Mouse (Mus musculus) heart, adult 8-10 months (tissue): ENCODE results near the gene Mmp14. TPM values are rescaled to one million over a fixed set of nuclear protein-coding genes. Genes with fewer than 3 reads are reported as not detected.
A peak's percentile ranks its signal among the peaks of the same experiment; 100 is the strongest.

ENCODE experiments used
- DNase-seq: peaks from one replicate; pipeline ENCODE4 v3.0.0; 2022; ENCODE audit warnings: low spot score
- total RNA-seq, 4 experiments: library from RNA; stranded (reverse); gene quantifications; 2 replicates each; pipeline ENCODE4 v1.2.4; 2022

The Mmp14 gene
- total RNA-seq, 4 experiments from 2014 or later: 7.4 to 12.1 (median 9.2) TPM

- DNase-seq: no peak
Observed at GRCm38 (mm10) chr14:54474744-54475143, 43.3 kb downstream of the Mmp14 start.

- DNase-seq: no peak
Observed at GRCm38 (mm10) chr14:54475941-54476844, 44.8 kb downstream of the Mmp14 start, which contains the start of gene Rem2. Gene Rem2 (plus strand): TSS chr14:54476100.

- no peak for DNase-seq
Observed at GRCm38 (mm10) chr14:54477172-54477909, 45.9 kb downstream of the Mmp14 start.

GRCm38 (mm10) chr14:54479451-54479920 lies 48.1 kb downstream of the Mmp14 start:
- DNase-seq: no peak

GRCm38 (mm10) chr14:54480673-54481072 lies 49.3 kb downstream of the Mmp14 start:
- no peak for DNase-seq

GRCm38 (mm10) chr14:54481402-54481801 lies 50.0 kb downstream of the Mmp14 start:
- no peak for DNase-seq

GRCm38 (mm10) chr14:54482498-54482897 lies 51.1 kb downstream of the Mmp14 start:
- DNase-seq: no peak

- DNase-seq: no peak
Observed at GRCm38 (mm10) chr14:54485899-54486298, 54.5 kb downstream of the Mmp14 start.

- no peak for DNase-seq
Observed at GRCm38 (mm10) chr14:54487732-54488131, 56.3 kb downstream of the Mmp14 start.

- no peak for DNase-seq
Observed at GRCm38 (mm10) chr14:54488350-54488749, 56.9 kb downstream of the Mmp14 start.

GRCm38 (mm10) chr14:54492345-54493131 lies 61.1 kb downstream of the Mmp14 start:
- DNase-seq: no peak

GRCm38 (mm10) chr14:54493236-54493635 lies 61.8 kb downstream of the Mmp14 start:
- no peak for DNase-seq

GRCm38 (mm10) chr14:54494234-54494633 lies 62.8 kb downstream of the Mmp14 start:
- DNase-seq: peak; percentile 31

Other genes starting within 250 kb of the Mmp14 start
- 100 to 1,000 TPM; 108 to 121 (median 113) TPM for gene Dad1, start 177.5 kb upstream of the Mmp14 start, total RNA-seq
- 10 to 100 TPM; 40.8 to 49.9 (median 44.7) TPM for gene Abhd4, start 177.4 kb upstream of the Mmp14 start, total RNA-seq
- not detected for gene Olfr49, start 146.7 kb upstream of the Mmp14 start, total RNA-seq
- gene Oxa1l, start 70.8 kb upstream of the Mmp14 start, total RNA-seq: 10 to 100 TPM; 84.0 to 95.7 (median 84.7) TPM
- gene Slc7a7, start 13.8 kb upstream of the Mmp14 start, total RNA-seq: 1 to 10 TPM; 3.8 to 6.4 (median 5.1) TPM
- 100 to 1,000 TPM; 118 to 126 (median 121) TPM for gene Mrpl52, start 4.7 kb upstream of the Mmp14 start, total RNA-seq
- gene Lrp10, start 32.5 kb downstream of the Mmp14 start, total RNA-seq: 10 to 100 TPM; 45.5 to 62.2 (median 50.7) TPM
- gene Rem2, start 44.5 kb downstream of the Mmp14 start, total RNA-seq: not detected
- 10 to 100 TPM; 29.8 to 34.0 (median 32.1) TPM for gene Prmt5, start 85.9 kb downstream of the Mmp14 start, total RNA-seq
- 1 to 10 TPM; 3.5 to 6.1 (median 4.1) TPM for gene Haus4, start 123.0 kb downstream of the Mmp14 start, total RNA-seq
- gene Ajuba, start 145.9 kb downstream of the Mmp14 start, total RNA-seq: 1 to 10 TPM; 4.6 to 5.2 (median 4.7) TPM
- gene 4931414P19Rik, start 174.4 kb downstream of the Mmp14 start, total RNA-seq: 1 to 10 TPM; 2.7 to 5.8 (median 4.7) TPM
- gene Psmb5, start 186.4 kb downstream of the Mmp14 start, total RNA-seq: 100 to 1,000 TPM; 177 to 185 (median 182) TPM
- gene Psmb11, start 189.8 kb downstream of the Mmp14 start, total RNA-seq: not detected
- not detected for gene Gm17606, start 209.3 kb downstream of the Mmp14 start, total RNA-seq
- under 1 TPM; 0.08 to 0.57 (median 0.12) TPM for gene Cdh24, start 209.8 kb downstream of the Mmp14 start, total RNA-seq